Mouse (Mus musculus) myocyte (in vitro differentiated cells): ENCODE measurements at regions not wholly inside any gene's neighbourhood (a gene's known extent, or its start where the extent isn't known, plus 50 kb on each side); places are given as distances from the start of the nearest gene placed in this dataset.

Experiments used
- H3K27me3 ChIP-seq: one replicate; pipeline ENCODE4 v1.6.1; 2011; ENCODE audit not compliant: control insufficient read depth, insufficient read depth, insufficient read length
- H3K36me3 ChIP-seq: one replicate; pipeline ENCODE4 v1.6.1; 2011; ENCODE audit not compliant: control insufficient read depth, insufficient read depth
- H3K4me2 ChIP-seq: one replicate; pipeline ENCODE4 v1.6.1; 2011; ENCODE audit warnings: low read depth, control low read depth
- H3K4me3 ChIP-seq: one replicate; pipeline ENCODE4 v1.5.1; 2011; ENCODE audit warnings: mild to moderate bottlenecking, control low read depth, moderate library complexity
- H3K79me2 ChIP-seq: one replicate; pipeline ENCODE4 v1.6.1; 2011; ENCODE audit not compliant: control insufficient read depth, insufficient read depth
- H3ac ChIP-seq: one replicate; pipeline ENCODE4 v1.6.1; 2011; ENCODE audit not compliant: control insufficient read depth, insufficient read length
- CEBPB ChIP-seq: IDR thresholded peaks from 2 replicates; pipeline ENCODE4 v1.6.1; 2011; ENCODE audit warnings: mild to moderate bottlenecking, moderate library complexity; ENCODE audit not compliant: poor library complexity, insufficient read depth, severe bottlenecking
- E2F4 ChIP-seq: IDR thresholded peaks from one replicate; pipeline ENCODE4 v1.6.1; 2011; ENCODE audit warnings: mild to moderate bottlenecking, control low read depth, moderate library complexity; ENCODE audit not compliant: insufficient read depth
- MAX ChIP-seq: IDR thresholded peaks from one replicate; pipeline ENCODE4 v1.6.1; 2011; ENCODE audit warnings: low read depth, mild to moderate bottlenecking, control low read depth
- MYOD1 ChIP-seq, 3 experiments: IDR thresholded peaks; one replicate each; pipeline ENCODE4 v1.6.1; 2011; ENCODE audit warnings: control low read depth in 2 of 3, low read depth in 2 of 3, mild to moderate bottlenecking in 2 of 3, moderate library complexity in 1 of 3; ENCODE audit not compliant: insufficient read length in 2 of 3, control insufficient read depth in 1 of 3
- MYOG ChIP-seq, 3 experiments: IDR thresholded peaks; one replicate each; pipeline ENCODE4 v1.6.1; 2011; ENCODE audit warnings: control low read depth in 2 of 3, low read depth in 2 of 3, mild to moderate bottlenecking in 2 of 3; ENCODE audit not compliant: insufficient read length in 2 of 3, control insufficient read depth in 1 of 3, insufficient read depth in 1 of 3
- POLR2A ChIP-seq: IDR thresholded peaks from one replicate; pipeline ENCODE4 v1.6.1; 2011; ENCODE audit warnings: low read depth, mild to moderate bottlenecking, control low read depth, moderate library complexity; ENCODE audit not compliant: insufficient read length
- POLR2AphosphoS2 ChIP-seq: IDR thresholded peaks from one replicate; pipeline ENCODE4 v1.6.1; 2011; ENCODE audit warnings: low read depth, control low read depth; ENCODE audit not compliant: insufficient read length
- REST ChIP-seq: IDR thresholded peaks from one replicate; pipeline ENCODE4 v1.6.1; 2011; ENCODE audit warnings: mild to moderate bottlenecking, control low read depth, moderate library complexity; ENCODE audit not compliant: insufficient read depth, insufficient read length
- SRF ChIP-seq: IDR thresholded peaks from one replicate; pipeline ENCODE4 v1.6.1; 2011; ENCODE audit warnings: low read depth; ENCODE audit not compliant: control insufficient read depth, insufficient read length
- TCF12 ChIP-seq: IDR thresholded peaks from one replicate; pipeline ENCODE4 v1.6.1; 2011; ENCODE audit warnings: mild to moderate bottlenecking, control low read depth; ENCODE audit not compliant: poor library complexity, insufficient read depth, severe bottlenecking
- TCF3 ChIP-seq: IDR thresholded peaks from one replicate; pipeline ENCODE4 v1.6.1; 2011; ENCODE audit warnings: low read depth, control low read depth; ENCODE audit not compliant: insufficient read length
- USF1 ChIP-seq: IDR thresholded peaks from one replicate; pipeline ENCODE4 v1.6.1; 2011; ENCODE audit warnings: low read depth, mild to moderate bottlenecking, control low read depth, moderate library complexity

DNA sequence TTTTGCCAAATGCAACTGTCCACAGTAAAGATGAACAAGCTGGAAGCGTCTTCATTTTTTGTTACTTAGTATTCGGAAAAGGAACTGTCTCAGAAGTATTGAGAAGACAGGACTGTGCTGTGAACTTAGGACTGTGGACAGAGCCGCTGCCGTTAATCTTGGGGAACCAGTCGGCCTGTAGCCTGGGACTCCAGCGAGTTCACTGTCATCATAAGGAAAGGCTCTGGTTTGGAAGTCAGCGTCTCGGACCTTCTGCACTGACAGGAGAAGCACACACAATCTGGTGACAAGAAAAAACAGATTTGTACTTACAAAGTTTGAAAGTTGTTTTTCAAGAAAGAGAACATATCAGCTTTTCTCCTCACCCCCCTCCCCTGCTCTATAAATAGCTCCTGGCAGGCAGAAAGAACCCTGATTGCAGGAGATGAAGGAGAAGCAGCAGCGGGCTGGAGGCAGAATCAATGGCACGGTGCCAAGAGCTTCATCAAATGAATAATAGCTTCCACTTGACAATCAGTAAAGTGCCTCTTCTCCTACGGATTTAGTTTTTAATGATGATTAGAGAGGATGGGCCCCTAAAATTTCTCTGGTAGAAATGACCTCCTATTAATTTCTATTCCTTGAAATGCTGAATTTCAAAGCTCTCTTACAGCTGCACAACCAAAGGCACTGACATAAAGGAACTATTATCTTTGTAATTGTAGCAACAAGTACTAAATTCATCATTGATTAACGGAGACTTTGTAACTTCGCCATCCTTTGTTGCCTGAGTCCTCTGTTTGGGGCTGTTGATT is 128.7 kb upstream of the Cryz start:
- Histone ChIP-seq H3K4me2 (no peak overlapping the region), H3K36me3 (no peaks in the 10 kb centered on the region), H3K27me3 (no peaks in the 10 kb centered on the region), H3K79me2 (no peaks in the 10 kb centered on the region), H3K4me3 (no peak overlapping the region), H3ac (no peak overlapping the region)
- TF ChIP-seq E2F4 (no peak), MYOD1 (IDR thresholded peaks at IDR 0.05; ENCODE audit: control insufficient read depth in 1 of 3, insufficient read length in 2 of 3, low read depth in 2 of 3) (no peak), MAX (no peak), REST (no peak), POLR2A (no peak), SRF (no peak), USF1 (no peak), TCF12 (no peak), POLR2AphosphoS2 (no peak), TCF3 (no peak), CEBPB (no peak), MYOG (IDR thresholded peaks at IDR 0.05; ENCODE audit: control insufficient read depth in 1 of 3, insufficient read depth in 1 of 3, insufficient read length in 2 of 3, low read depth in 2 of 3) (no peak)

DNA sequence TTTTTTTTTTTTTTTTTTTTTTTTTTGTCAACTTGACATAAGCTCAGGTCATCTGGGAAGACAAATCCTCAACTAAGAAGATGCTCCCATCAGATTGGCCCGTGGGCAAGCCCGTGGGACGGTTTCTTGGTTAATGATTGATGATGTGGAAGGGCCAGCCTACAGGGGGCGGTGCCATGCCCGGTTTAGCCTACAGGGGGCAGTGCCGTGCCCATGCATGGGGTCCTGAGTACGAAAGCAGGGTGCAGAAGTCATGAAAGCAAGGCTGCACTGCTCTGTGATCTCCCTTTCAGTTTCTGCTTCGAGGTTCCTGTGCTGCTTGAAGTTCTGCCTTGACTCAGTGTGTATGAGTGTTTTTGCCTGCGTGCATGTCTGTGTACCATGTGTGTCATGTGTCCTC is 127.7 kb upstream of the Lhx8 start:
- no peak for TF ChIP-seq TCF12
- TF ChIP-seq MYOG (IDR thresholded peaks at IDR 0.05; ENCODE audit: control insufficient read depth in 1 of 3, insufficient read depth in 1 of 3, insufficient read length in 2 of 3, low read depth in 2 of 3), result no peak
- TF ChIP-seq TCF3, result no peak
- no peak for TF ChIP-seq SRF
- TF ChIP-seq MAX, result no peak
- TF ChIP-seq E2F4, result no peak
- no peak for TF ChIP-seq POLR2A
- TF ChIP-seq MYOD1 (IDR thresholded peaks at IDR 0.05; ENCODE audit: control insufficient read depth in 1 of 3, insufficient read length in 2 of 3, low read depth in 2 of 3), result no peak
- no peaks in the 10 kb centered on the region for H3K36me3 ChIP-seq
- no peaks in the 10 kb centered on the region for H3K27me3 ChIP-seq
- no peak overlapping the region for H3K4me2 ChIP-seq
- H3ac ChIP-seq, result no peak overlapping the region
- H3K79me2 ChIP-seq, result no peaks in the 10 kb centered on the region
- H3K4me3 ChIP-seq, result no peak overlapping the region

DNA sequence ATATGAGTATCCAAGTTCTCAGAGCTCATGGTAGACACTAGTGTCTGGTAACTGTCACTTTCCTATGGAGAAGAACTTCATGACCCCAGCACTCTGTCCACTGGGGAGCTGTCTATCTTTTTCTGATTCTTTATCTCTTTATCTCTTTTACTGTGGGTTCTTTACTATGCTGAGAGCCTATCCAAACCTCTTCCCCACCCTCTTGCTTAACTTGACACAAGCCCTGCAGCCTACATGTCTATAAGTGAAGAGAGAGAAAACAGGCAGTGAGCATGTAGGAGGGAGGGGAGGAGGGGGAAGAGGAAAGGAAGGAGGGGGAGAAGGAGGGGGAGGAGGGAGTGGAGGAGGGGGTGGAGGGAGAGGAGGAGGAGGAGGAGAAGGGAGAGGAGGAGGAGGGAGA is 122.6 kb upstream of the Lhx8 start:
- TF ChIP-seq TCF3, result no peak
- TF ChIP-seq SRF, result no peak
- TF ChIP-seq MYOD1 (IDR thresholded peaks at IDR 0.05; ENCODE audit: control insufficient read depth in 1 of 3, insufficient read length in 2 of 3, low read depth in 2 of 3), result no peak
- no peak for TF ChIP-seq MAX
- TF ChIP-seq POLR2AphosphoS2, result no peak
- TF ChIP-seq E2F4, result no peak
- TF ChIP-seq TCF12, result no peak
- no peak for TF ChIP-seq MYOG (IDR thresholded peaks at IDR 0.05; ENCODE audit: control insufficient read depth in 1 of 3, insufficient read depth in 1 of 3, insufficient read length in 2 of 3, low read depth in 2 of 3)
- no peak for TF ChIP-seq POLR2A
- TF ChIP-seq USF1, result no peak
- no peak for TF ChIP-seq REST
- TF ChIP-seq CEBPB, result no peak
- Histone ChIP-seq H3K79me2 (no peaks in the 10 kb centered on the region), H3K4me2 (no peak overlapping the region), H3K27me3 (no peaks in the 10 kb centered on the region), H3ac (no peak overlapping the region), H3K36me3 (no peaks in the 10 kb centered on the region), H3K4me3 (no peak overlapping the region)

DNA sequence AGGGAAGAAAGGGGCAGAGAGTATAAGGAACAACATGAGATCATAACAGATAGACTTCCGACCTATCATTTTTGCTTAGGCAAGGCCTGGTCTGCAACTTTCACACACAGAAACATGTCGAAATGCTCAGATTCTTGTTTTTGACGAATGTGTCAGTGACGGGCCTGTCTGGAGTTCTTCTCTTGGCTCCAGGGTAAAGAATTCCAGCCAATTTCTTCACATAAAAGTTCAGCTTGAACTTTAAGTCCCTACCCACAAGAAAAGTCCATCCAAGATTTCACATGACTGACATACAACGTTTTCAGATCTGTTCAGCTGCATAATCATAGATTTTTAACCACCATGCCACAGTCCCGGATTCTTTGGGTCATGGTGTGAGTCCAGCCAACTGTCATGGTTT is 122.1 kb upstream of the Lhx8 start:
- Histone ChIP-seq H3ac (no peak overlapping the region), H3K27me3 (no peaks in the 10 kb centered on the region), H3K36me3 (no peaks in the 10 kb centered on the region), H3K4me2 (no peak overlapping the region), H3K79me2 (no peaks in the 10 kb centered on the region), H3K4me3 (no peak overlapping the region)
- no peak for TF ChIP-seq POLR2A
- no peak for TF ChIP-seq MYOG (IDR thresholded peaks at IDR 0.05; ENCODE audit: control insufficient read depth in 1 of 3, insufficient read depth in 1 of 3, insufficient read length in 2 of 3, low read depth in 2 of 3)
- TF ChIP-seq MYOD1 (IDR thresholded peaks at IDR 0.05; ENCODE audit: control insufficient read depth in 1 of 3, insufficient read length in 2 of 3, low read depth in 2 of 3), result no peak

DNA sequence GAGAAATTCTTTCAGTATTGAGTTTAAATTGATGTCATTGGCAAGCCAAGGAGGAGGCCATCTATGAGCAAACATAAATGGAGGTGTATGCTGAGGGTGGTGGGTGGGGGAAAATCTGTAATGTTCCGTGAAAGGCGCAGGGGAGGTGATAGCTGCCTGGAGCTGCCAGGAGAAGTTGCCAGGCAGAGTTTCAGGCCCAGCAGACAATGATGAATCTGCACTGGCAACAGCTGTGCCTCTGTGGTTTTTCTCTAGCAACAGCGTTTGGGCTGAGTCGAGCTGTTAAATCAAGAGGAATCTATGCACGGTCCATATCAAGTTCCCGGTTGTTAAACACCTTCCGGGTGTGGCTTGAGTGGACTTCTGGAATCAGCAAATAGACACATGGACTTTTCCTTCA is 120.7 kb upstream of the Lhx8 start:
- no peaks in the 10 kb centered on the region for H3K79me2 ChIP-seq
- H3K36me3 ChIP-seq, result no peaks in the 10 kb centered on the region
- H3ac ChIP-seq, result no peak overlapping the region
- no peaks in the 10 kb centered on the region for H3K27me3 ChIP-seq
- peak overlapping the region; percentile 60 for H3K4me2 ChIP-seq
- no peak overlapping the region for H3K4me3 ChIP-seq
- TF ChIP-seq USF1 (no peak), TCF3 (no peak), MAX (no peak), E2F4 (no peak), TCF12 (peak; percentile 41), SRF (no peak), MYOG (IDR thresholded peaks at IDR 0.05; ENCODE audit: control insufficient read depth in 1 of 3, insufficient read depth in 1 of 3, insufficient read length in 2 of 3, low read depth in 2 of 3) (peak; percentile 71 to 94 (median 85)), CEBPB (no peak), MYOD1 (IDR thresholded peaks at IDR 0.05; ENCODE audit: control insufficient read depth in 1 of 3, insufficient read length in 2 of 3, low read depth in 2 of 3) (peak; percentile 13 to 92 (median 86)), POLR2AphosphoS2 (no peak), REST (no peak), POLR2A (no peak)
